In the genomic region with DNA sequence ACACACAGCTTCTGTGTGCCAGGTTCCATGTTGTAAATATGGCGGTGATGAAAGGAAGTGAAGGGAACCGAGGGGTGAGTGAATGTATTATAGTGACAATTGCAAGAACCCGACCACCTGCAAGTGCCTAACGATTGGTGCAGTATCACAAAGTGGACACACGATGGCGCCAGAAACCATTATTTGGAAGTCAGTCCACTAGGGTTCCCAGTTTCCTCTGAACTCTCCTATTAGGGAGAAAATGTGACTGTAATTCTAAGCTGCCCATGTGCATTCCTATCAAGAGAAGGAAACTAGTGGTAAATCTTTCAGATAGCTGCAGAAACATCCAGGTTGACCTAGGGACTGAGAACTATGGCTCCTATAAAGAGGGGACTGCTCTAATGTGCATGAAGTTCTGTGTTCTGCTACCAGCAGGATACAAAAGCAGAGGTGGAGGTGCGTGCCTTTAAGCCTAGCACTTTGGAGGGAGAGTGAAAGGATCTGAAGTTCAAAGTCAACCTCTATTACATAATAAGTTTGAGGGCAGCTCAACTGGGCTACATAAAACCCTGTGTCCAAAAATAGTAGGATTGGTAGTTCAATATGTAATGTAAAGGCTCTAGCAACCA, we compare ENCODE assay signal across 7 mouse cellular contexts. TPM values are rescaled to one million over a fixed set of nuclear protein-coding genes. Genes with fewer than 3 reads are reported as not detected.
A peak's percentile ranks its signal among the peaks of the same experiment; 100 is the strongest.
DNase-seq lines count a peak whose midpoint lies in the region; ATAC-seq and TF ChIP-seq lines count a peak whose summit lies in the region.

No protein-coding gene starts in this region.

- TF ChIP-seq CTCF in cerebellum, adult 2 months (IDR thresholded peaks at IDR 0.05; ENCODE audit: borderline replicate concordance, insufficient read depth, low read depth, low read length): peak; percentile 90
- peak; percentile 97 for TF ChIP-seq CTCF in forebrain, postnatal 0 days (IDR thresholded peaks at IDR 0.05; ENCODE audit: low read depth)
- TF ChIP-seq CTCF in lung, postnatal 0 days (IDR thresholded peaks at IDR 0.05): peak; percentile 94

- H3K4me1 ChIP-seq in cerebellum, adult 2 months (ENCODE audit: control insufficient read depth, insufficient read depth, low read length): no peaks in the 10 kb centered on the region
- no peaks in the 10 kb centered on the region for H3K4me1 ChIP-seq in forebrain, postnatal 0 days (ENCODE audit: insufficient read depth)
- no peaks in the 10 kb centered on the region for H3K4me1 ChIP-seq in lung, postnatal 0 days (ENCODE audit: insufficient read depth, low read depth, low read length)

- H3K4me3 ChIP-seq in cerebellum, adult 2 months (replicated peaks; ENCODE audit: insufficient read depth, low read depth, low read length): no peak overlapping the region
- H3K4me3 ChIP-seq in forebrain, postnatal 0 days (ENCODE audit: low read depth, low read length): no peak overlapping the region
- H3K4me3 ChIP-seq in lung, postnatal 0 days (ENCODE audit: low read depth, low read length): no peak overlapping the region

- H3K36me3 ChIP-seq in forebrain, postnatal 0 days (ENCODE audit: insufficient read depth): no peaks in the 10 kb centered on the region
- H3K36me3 ChIP-seq in lung, postnatal 0 days (ENCODE audit: insufficient read depth, low read length): no peaks in the 10 kb centered on the region

- H3K9ac ChIP-seq in forebrain, postnatal 0 days: no peak overlapping the region
- H3K9ac ChIP-seq in lung, postnatal 0 days (replicated peaks; ENCODE audit: low read depth): no peak overlapping the region

- no peak overlapping the region for H3K4me2 ChIP-seq in forebrain, postnatal 0 days (ENCODE audit: low read depth)
- H3K4me2 ChIP-seq in lung, postnatal 0 days (replicated peaks; ENCODE audit: low read depth, low read length): no peak overlapping the region

- H3K27me3 ChIP-seq in cerebellum, adult 2 months (ENCODE audit: control insufficient read depth, insufficient read depth, low read length): no peaks in the 10 kb centered on the region; the same call in 1 of the 2 replicates
- H3K27me3 ChIP-seq in forebrain, postnatal 0 days (ENCODE audit: insufficient read depth, low read length): peaks cover 28% of the 10 kb centered on the region
- peaks cover 4% of the 10 kb centered on the region for H3K27me3 ChIP-seq in lung, postnatal 0 days (replicated peaks; ENCODE audit: insufficient read depth, low read length)

- H3K9me3 ChIP-seq in forebrain, postnatal 0 days (ENCODE audit: low read length): no peaks in the 10 kb centered on the region
- H3K9me3 ChIP-seq in lung, postnatal 0 days (ENCODE audit: low read length): no peaks in the 10 kb centered on the region

- peak; percentile 71 for DNase-seq in 416B (ENCODE audit: low read depth)
- DNase-seq in CD4-positive helper T cell, adult 2 months (ENCODE audit: low read depth, low spot score): peak; percentile 20
- DNase-seq in cerebellum, adult 2 months: peak; percentile 54 to 73
- DNase-seq in forebrain, postnatal 0 days: peak; percentile 91
- peak; percentile 81 for DNase-seq in kidney, postnatal 10 days
- DNase-seq in lung, postnatal 0 days (ENCODE audit: low spot score): peak; percentile 75
- DNase-seq in right cerebral cortex, adult 2 months (ENCODE audit: low spot score in 2 of 2): peak; percentile 74 to 86

- TF ChIP-seq EP300 in lung, postnatal 0 days (IDR thresholded peaks at IDR 0.05): no peak

- no peak for TF ChIP-seq POLR2A in cerebellum, adult 2 months (IDR thresholded peaks at IDR 0.05; ENCODE audit: borderline replicate concordance, insufficient read depth, low read length)

- WGBS in cerebellum, adult 2 months: 13% methylated on average over 7 of the region's 7 CpGs
- WGBS in forebrain, postnatal 0 days: 11% methylated on average over 7 of the region's 7 CpGs
- WGBS in lung, postnatal 0 days: 12% methylated on average over 7 of the region's 7 CpGs

- no peak overlapping the region for H3K27ac ChIP-seq in cerebellum, adult 2 months (ENCODE audit: insufficient read depth, low read length)
- H3K27ac ChIP-seq in forebrain, postnatal 0 days (ENCODE audit: low read depth, low read length): no peak overlapping the region
- no peak overlapping the region for H3K27ac ChIP-seq in lung, postnatal 0 days (ENCODE audit: low read length)

- peak; percentile 60 for ATAC-seq in forebrain, postnatal 0 days
- ATAC-seq in lung, postnatal 0 days: no peak

RNA-seq across cellular contexts. Expression of a gene that starts 15.6 kb away (rescaled TPM):
- 2.4 and 4.5 TPM in 2 replicates for polyA plus RNA-seq in cerebellum, adult 2 months (2012; rRNA removed)
- total RNA-seq in forebrain, postnatal 0 days (2014; rRNA removed): 0.29 and 0.92 TPM in 2 replicates
- 0.05 and 0.18 TPM in 2 replicates for polyA plus RNA-seq in forebrain, postnatal 0 days (2015; fragmentation: Nextera tagmentation; extraction: Ambion mirVana)
- not detected in 2 replicates for polyA plus RNA-seq in lung, postnatal 0 days (2015; fragmentation: Nextera tagmentation; extraction: Ambion mirVana)

Comparison
In these comparisons a context has a peak if more than half of its experiments do, and no peak if none do; other contexts are left out.
1. DNase-seq: peak in every context shown above with its lines; median percentile 91 in forebrain, postnatal 0 days; 81 in kidney, postnatal 10 days; 80 in right cerebral cortex, adult 2 months; 75 in lung, postnatal 0 days; 71 in 416B; 64 in cerebellum, adult 2 months; 20 in CD4-positive helper T cell, adult 2 months.